Mouse (Mus musculus) limb, embryonic 14.5 days (tissue): ENCODE measurements around the gene Gmpr. TPM values are rescaled to one million over a fixed set of nuclear protein-coding genes. Genes with fewer than 3 reads are reported as not detected.
A peak's percentile ranks its signal among the peaks of the same experiment; 100 is the strongest.
"Not testable (repeated sequence)": the region's sequence is repeated elsewhere in the genome, so short reads cannot be mapped to it uniquely, and the experiment has no call there.

ENCODE experiments used
- ATAC-seq: fragments of 200-750 bp; cut with Nextera tagmentation; 2 replicates; pipeline ENCODE4 v1.8.0; 2017; ENCODE audit warnings: low read depth, moderate number of reproducible peaks, moderate TSS enrichment; ENCODE audit not compliant: low FRiP score
- DNase-seq: peaks from one replicate; pipeline ENCODE4 v3.0.0-alpha.2; 2015; ENCODE audit warnings: low spot score
- H3K27ac ChIP-seq: fragments of 300-500 bp; sonication (generic); replicated peaks from 2 replicates; pipeline ENCODE4 v1.5.1; 2014; ENCODE audit warnings: low read depth, mild to moderate bottlenecking, low read length, moderate library complexity, mixed read lengths
- H3K27me3 ChIP-seq: fragments of 300-500 bp; sonication (generic); 2 replicates; pipeline ENCODE4 v1.6.1; 2014; ENCODE audit warnings: low read length, mixed read lengths; ENCODE audit not compliant: control insufficient read depth, insufficient read depth
- H3K36me3 ChIP-seq: fragments of 300-500 bp; sonication (generic); 2 replicates; pipeline ENCODE4 v1.6.1; 2014; ENCODE audit warnings: mild to moderate bottlenecking, low read length, moderate library complexity, mixed read lengths; ENCODE audit not compliant: control insufficient read depth, insufficient read depth
- H3K4me1 ChIP-seq: fragments of 300-500 bp; sonication (generic); 2 replicates; pipeline ENCODE4 v1.6.1; 2014; ENCODE audit warnings: antibody characterized with exemption, low read length, mixed read lengths; ENCODE audit not compliant: control insufficient read depth, insufficient read depth
- H3K4me2 ChIP-seq: fragments of 300-500 bp; sonication (generic); replicated peaks from 2 replicates; pipeline ENCODE4 v1.6.1; 2014; ENCODE audit warnings: low read depth, mild to moderate bottlenecking, low read length, moderate library complexity; ENCODE audit not compliant: severe bottlenecking
- H3K4me3 ChIP-seq: fragments of 300-500 bp; sonication (generic); replicated peaks from 2 replicates; pipeline ENCODE4 v1.5.1; 2014; ENCODE audit warnings: low read length
- H3K9ac ChIP-seq: fragments of 300-500 bp; sonication (generic); 2 replicates; pipeline ENCODE4 v1.6.1; 2014; ENCODE audit warnings: mild to moderate bottlenecking, low read depth, low read length, moderate library complexity; ENCODE audit not compliant: severe bottlenecking
- H3K9me3 ChIP-seq: fragments of 300-500 bp; sonication (generic); 2 replicates; pipeline ENCODE4 v1.6.1; 2016; ENCODE audit warnings: low read length; ENCODE audit not compliant: control insufficient read depth
- POLR2A ChIP-seq: fragments of 200-500 bp; IDR thresholded peaks from 2 replicates; pipeline ENCODE4 v1.8.0; 2012; ENCODE audit warnings: inconsistent platforms, mild to moderate bottlenecking, moderate library complexity, borderline replicate concordance; ENCODE audit not compliant: insufficient read depth, insufficient read length; ENCODE audit errors: extremely low read depth
- WGBS: fragments of 180-500 bp; shearing (Covaris S2); extraction: QIAGEN DNeasy Blood & Tissue Kit; methylation state at CpG from one replicate; pipeline ENCODE4 v1.1.7; 2014; 5-methylcytosine and 5-hydroxymethylcytosine counted together
- polyA plus RNA-seq, 2 experiments: library from polyadenylated mRNA; depleted of rRNA in 1 of 2; stranded (reverse) in 1 of 2; unstranded in 1 of 2; fragments of >200 nt; fragmentation: Nextera tagmentation in 1 of 2; extraction: Ambion mirVana in 1 of 2; gene quantifications; 2 replicates each; pipeline versions ENCODE4 v1.2.1 to v1.2.3; 2012 to 2014

Gmpr gene
- polyA plus RNA-seq, 2 experiments, result 21.3 to 36.8 TPM

- no peak overlapping the region for H3K4me2 ChIP-seq
- H3K27me3 ChIP-seq, result no peaks in the 10 kb centered on the region
- no peak for TF ChIP-seq POLR2A
- 31% methylated on average over 3 of the region's 3 CpGs for WGBS
- ATAC-seq, result 0 out of 2 replicates have a peak, but pooled peaks have one; percentile 30
- no peak overlapping the region for H3K27ac ChIP-seq
- DNase-seq, result peak; percentile 67
- H3K9ac ChIP-seq, result no peak overlapping the region
- H3K9me3 ChIP-seq, result no peaks in the 10 kb centered on the region
- no peak overlapping the region for H3K4me3 ChIP-seq
- no peaks in the 10 kb centered on the region for H3K36me3 ChIP-seq
- no peaks in the 10 kb centered on the region for H3K4me1 ChIP-seq
These were observed 30.1 kb upstream of the Gmpr start for GRCm38 (mm10) chr13:45477183-45477582.

- no peak for TF ChIP-seq POLR2A
- no peak overlapping the region for H3K9ac ChIP-seq
- no peak for DNase-seq
These were observed 27.3 kb upstream of the Gmpr start for GRCm38 (mm10) chr13:45479951-45480350.

GRCm38 (mm10) chr13:45483215-45483614, 24.0 kb upstream of the Gmpr start:
- Histone ChIP-seq H3K4me2 (no peak overlapping the region), H3K9me3 (no peaks in the 10 kb centered on the region), H3K9ac (no peak overlapping the region), H3K36me3 (no peaks in the 10 kb centered on the region), H3K27me3 (no peaks in the 10 kb centered on the region), H3K4me3 (no peak overlapping the region), H3K27ac (no peak overlapping the region), H3K4me1 (peaks cover 4% of the 10 kb centered on the region; the same call in 1 of the 2 replicates)
- 87% methylated on average over 2 of the region's 2 CpGs for WGBS
- ATAC-seq, result no peak
- no peak for DNase-seq
- no peak for TF ChIP-seq POLR2A

More at GRCm38 (mm10) chr13:45479951-45480350, 27.3 kb upstream of the Gmpr start:
- no peak overlapping the region for H3K4me2 ChIP-seq
- ATAC-seq, result no peak
- no peak overlapping the region for H3K27ac ChIP-seq
- WGBS, result 77% methylated on average over 6 of the region's 6 CpGs
- H3K27me3 ChIP-seq, result no peaks in the 10 kb centered on the region
- no peaks in the 10 kb centered on the region for H3K36me3 ChIP-seq
- no peaks in the 10 kb centered on the region for H3K4me1 ChIP-seq
- H3K4me3 ChIP-seq, result no peak overlapping the region
- H3K9me3 ChIP-seq, result no peaks in the 10 kb centered on the region

- H3K4me3 ChIP-seq, DNase-seq, H3K9me3 ChIP-seq, H3K4me2 ChIP-seq, ATAC-seq, H3K36me3 ChIP-seq, H3K4me1 ChIP-seq, H3K27ac ChIP-seq, H3K9ac ChIP-seq, H3K27me3 ChIP-seq: not testable (repeated sequence)
- WGBS, result 95% methylated on average over 16 of the region's 16 CpGs
These were observed 23.3 kb upstream of the Gmpr start for GRCm38 (mm10) chr13:45483949-45484348.

- Histone ChIP-seq H3K27me3 (no peaks in the 10 kb centered on the region), H3K36me3 (no peaks in the 10 kb centered on the region), H3K4me3 (no peak overlapping the region), H3K9ac (no peak overlapping the region), H3K4me1 (peaks cover 4% of the 10 kb centered on the region; the same call in 1 of the 2 replicates), H3K9me3 (no peaks in the 10 kb centered on the region), H3K27ac (no peak overlapping the region), H3K4me2 (no peak overlapping the region)
- no peak for DNase-seq
- no peak for TF ChIP-seq POLR2A
- no peak for ATAC-seq
- 58% methylated on average over 4 of the region's 4 CpGs for WGBS
These were observed 21.6 kb upstream of the Gmpr start for GRCm38 (mm10) chr13:45485602-45486001.

- Histone ChIP-seq H3K9ac (no peak overlapping the region), H3K4me1 (peaks cover 4% of the 10 kb centered on the region; the same call in 1 of the 2 replicates), H3K4me2 (no peak overlapping the region), H3K36me3 (no peaks in the 10 kb centered on the region), H3K4me3 (no peak overlapping the region), H3K27me3 (no peaks in the 10 kb centered on the region), H3K27ac (no peak overlapping the region), H3K9me3 (no peaks in the 10 kb centered on the region)
- 61% methylated on average over 2 of the region's 2 CpGs for WGBS
- DNase-seq (peak; percentile 39), ATAC-seq (no peak)
- TF ChIP-seq POLR2A, result no peak
These were observed 20.6 kb upstream of the Gmpr start for GRCm38 (mm10) chr13:45486598-45486997.
